Mouse (Mus musculus) CD4-positive, CD25-positive, alpha-beta regulatory T cell (primary cell): ENCODE results near the gene Alpk3. TPM values are rescaled to one million over a fixed set of nuclear protein-coding genes. Genes with fewer than 3 reads are reported as not detected.

Experiments used
- polyA plus RNA-seq: library from polyadenylated mRNA; unstranded; fragments of 100-300 nt; shearing (Covaris generic); gene quantifications from one replicate; pipeline ENCODE4 v1.2.1, GENCODE M21; 2017

Alpk3 gene
- 0.18 TPM for polyA plus RNA-seq

DNA sequence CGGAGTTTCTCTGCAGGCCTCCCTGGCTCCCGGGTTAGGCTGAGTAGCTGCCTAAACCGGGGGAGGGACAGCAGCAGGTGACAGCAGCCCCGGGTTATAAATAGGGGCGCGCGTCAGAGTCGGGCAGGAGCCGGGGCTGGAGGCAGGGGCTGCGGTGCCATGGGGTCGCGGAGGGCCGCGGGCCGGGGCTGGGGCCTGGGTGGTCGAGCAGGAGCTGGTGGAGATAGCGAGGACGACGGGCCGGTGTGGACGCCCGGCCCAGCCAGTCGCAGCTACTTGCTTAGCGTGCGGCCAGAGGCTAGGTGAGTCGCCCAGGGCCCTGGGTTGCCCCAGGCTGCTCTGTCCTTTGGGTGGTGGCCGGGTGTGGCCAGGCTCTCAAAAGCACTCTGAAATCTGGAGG lies at the start of gene Alpk3:
TSS of gene Alpk3 (plus strand) at position 130 of the 400 bp plus-strand sequence.

DNA sequence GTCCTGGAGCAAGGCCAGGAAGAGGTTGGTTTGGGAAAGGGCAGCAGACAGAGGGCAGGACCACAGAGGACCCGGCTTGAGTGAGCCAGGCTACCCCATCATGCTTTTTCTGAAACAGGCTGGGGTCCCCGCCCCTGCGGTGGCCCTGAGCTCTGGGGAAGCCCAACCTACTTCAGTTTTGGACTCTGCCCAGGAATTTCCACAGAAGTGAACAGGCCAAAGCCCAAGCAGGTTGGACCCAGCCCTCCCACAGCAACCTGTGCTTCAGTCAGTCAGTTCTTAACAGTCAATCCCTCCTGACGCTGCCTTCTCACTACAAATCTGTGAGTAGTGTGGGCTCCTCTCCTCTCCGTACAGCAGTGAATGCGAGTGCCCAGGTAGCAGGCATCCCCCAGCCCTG lies 57.2 kb downstream of the Alpk3 start, which contains the start of gene Slc28a1:
TSS of gene Slc28a1 (plus strand) at position 245 of the 400 bp plus-strand sequence.

Other genes with a start within 250 kb of the Alpk3 start
- 202 TPM for gene Iqgap1, start 231.6 kb upstream of the Alpk3 start, polyA plus RNA-seq
- gene Zscan2, start 196.7 kb upstream of the Alpk3 start, polyA plus RNA-seq: 2.9 TPM
- gene Wdr73, start 156.3 kb upstream of the Alpk3 start, polyA plus RNA-seq: 36.4 TPM
- 42.4 TPM for gene Nmb, start 152.5 kb upstream of the Alpk3 start, polyA plus RNA-seq
- 305 TPM for gene Sec11a, start 109.8 kb upstream of the Alpk3 start, polyA plus RNA-seq
- 79.8 TPM for gene Zfp592, start 63.9 kb upstream of the Alpk3 start, polyA plus RNA-seq
- not detected for gene Slc28a1, start 57.2 kb downstream of the Alpk3 start, polyA plus RNA-seq
- gene Pde8a, start 156.0 kb downstream of the Alpk3 start, polyA plus RNA-seq: 7.2 TPM